Mouse (Mus musculus) heart, postnatal 0 days (tissue): Measurements from ENCODE around the gene Specc1l.

Source experiments
- CTCF ChIP-seq: IDR thresholded peaks from 2 replicates; pipeline ENCODE4 v1.5.1; 2016; ENCODE audit warnings: antibody characterized with exemption, control low read depth, low read depth
- EP300 ChIP-seq: IDR thresholded peaks from 2 replicates; pipeline ENCODE4 v1.6.1; 2016; ENCODE audit warnings: antibody characterized with exemption, low read depth

- TF ChIP-seq CTCF (no peak), EP300 (no peak)
Measured at GRCm38 (mm10) chr10:75322966-75323365, 111.1 kb downstream of the Specc1l start.
